Mouse (Mus musculus) CD4-positive helper T cell, adult 2 months (primary cell): ENCODE results near the gene Gid8.

Experiments used
- DNase-seq: peaks from one replicate; pipeline ENCODE4 v3.0.0-alpha.2; 2012; ENCODE audit warnings: low read depth, missing footprints, low spot score

The Gid8 gene

GRCm38 (mm10) chr2:180709923-180710272 is at the start of gene Gid8, which contains the start of gene Dido1:
Gene Gid8, plus strand, starts transcription at chr2:180710117.
Gene Dido1, minus strand, starts transcription at chr2:180709999.
- peak; percentile 99 for DNase-seq

GRCm38 (mm10) chr2:180660521-180660920 is 49.4 kb upstream of the Gid8 start:
- DNase-seq: no peak

GRCm38 (mm10) chr2:180662008-180662407 is 47.9 kb upstream of the Gid8 start:
- DNase-seq: no peak

GRCm38 (mm10) chr2:180676706-180677105 is 33.2 kb upstream of the Gid8 start:
- DNase-seq: no peak

GRCm38 (mm10) chr2:180678609-180679140 is 31.2 kb upstream of the Gid8 start:
- DNase-seq: peak; percentile 72

GRCm38 (mm10) chr2:180681225-180681624 is 28.7 kb upstream of the Gid8 start:
- no peak for DNase-seq

GRCm38 (mm10) chr2:180683524-180683923 is 26.4 kb upstream of the Gid8 start:
- no peak for DNase-seq

GRCm38 (mm10) chr2:180684031-180684430 is 25.9 kb upstream of the Gid8 start:
- DNase-seq: no peak

- DNase-seq: no peak
These were observed 20.1 kb upstream of the Gid8 start for GRCm38 (mm10) chr2:180689841-180690240.

GRCm38 (mm10) chr2:180692630-180693029 is 17.3 kb upstream of the Gid8 start:
- no peak for DNase-seq

GRCm38 (mm10) chr2:180695176-180695575 is 14.7 kb upstream of the Gid8 start:
- no peak for DNase-seq

- no peak for DNase-seq
These were observed 9.5 kb upstream of the Gid8 start for GRCm38 (mm10) chr2:180700457-180700856.

- DNase-seq: peak; percentile 18
These were observed 8.7 kb upstream of the Gid8 start for GRCm38 (mm10) chr2:180701053-180701766.

- DNase-seq: peak; percentile 93
These were observed 7.9 kb upstream of the Gid8 start for GRCm38 (mm10) chr2:180701767-180702621.

- DNase-seq: no peak
These were observed 7.2 kb upstream of the Gid8 start for GRCm38 (mm10) chr2:180702701-180703149.

- DNase-seq: no peak
These were observed 6.7 kb upstream of the Gid8 start for GRCm38 (mm10) chr2:180703175-180703574.

GRCm38 (mm10) chr2:180703645-180704359 is 6.1 kb upstream of the Gid8 start:
- no peak for DNase-seq

GRCm38 (mm10) chr2:180704591-180704990 is 5.3 kb upstream of the Gid8 start:
- no peak for DNase-seq

GRCm38 (mm10) chr2:180705066-180705465 is 4.9 kb upstream of the Gid8 start:
- no peak for DNase-seq

- no peak for DNase-seq
These were observed 3.9 kb upstream of the Gid8 start for GRCm38 (mm10) chr2:180705975-180706374.

- no peak for DNase-seq
These were observed 644 bp upstream of the Gid8 start for GRCm38 (mm10) chr2:180709023-180709922.
